Mouse (Mus musculus) neural tube, embryonic 13.5 days (tissue): ENCODE data around the gene Pou2f1. TPM values are rescaled to one million over a fixed set of nuclear protein-coding genes. Genes with fewer than 3 reads are reported as not detected.

Source experiments
- ATAC-seq: fragments of 200-750 bp; cut with Nextera tagmentation; 2 replicates; pipeline ENCODE4 v1.8.0; 2017; ENCODE audit warnings: low read depth, mild to moderate bottlenecking, moderate TSS enrichment, moderate library complexity
- H3K27ac ChIP-seq: fragments of 300-500 bp; sonication (generic); replicated peaks from 2 replicates; pipeline ENCODE4 v1.5.1; 2015; ENCODE audit warnings: moderate library complexity, mild to moderate bottlenecking, inconsistent platforms
- H3K27me3 ChIP-seq: fragments of 300-500 bp; sonication (generic); 2 replicates; pipeline ENCODE4 v1.6.1; 2015; ENCODE audit warnings: mild to moderate bottlenecking, inconsistent platforms
- H3K36me3 ChIP-seq: fragments of 300-500 bp; sonication (generic); 2 replicates; pipeline ENCODE4 v1.6.1; 2015; ENCODE audit warnings: mild to moderate bottlenecking, inconsistent platforms
- H3K4me1 ChIP-seq: fragments of 300-500 bp; sonication (generic); replicated peaks from 2 replicates; pipeline ENCODE4 v1.6.1; 2015; ENCODE audit warnings: inconsistent platforms
- H3K4me2 ChIP-seq: fragments of 300-500 bp; sonication (generic); 2 replicates; pipeline ENCODE4 v1.6.1; 2015; ENCODE audit warnings: inconsistent platforms, mild to moderate bottlenecking, moderate library complexity
- H3K4me3 ChIP-seq: fragments of 300-500 bp; sonication (generic); 2 replicates; pipeline ENCODE4 v1.5.1; 2015; ENCODE audit warnings: mild to moderate bottlenecking, inconsistent platforms
- H3K9ac ChIP-seq: fragments of 300-500 bp; sonication (generic); 2 replicates; pipeline ENCODE4 v1.6.1; 2015; ENCODE audit warnings: moderate library complexity, mild to moderate bottlenecking, inconsistent platforms
- H3K9me3 ChIP-seq: fragments of 300-500 bp; sonication (generic); 2 replicates; pipeline ENCODE4 v1.6.1; 2016; ENCODE audit warnings: inconsistent platforms
- WGBS: fragments of 180-500 bp; shearing (Covaris S2); methylation state at CpG from one replicate; pipeline ENCODE4 v1.1.7; 2015; 5-methylcytosine and 5-hydroxymethylcytosine counted together
- polyA plus RNA-seq: library from polyadenylated mRNA; unstranded; fragments of >200 nt; fragmentation: Nextera tagmentation; extraction: Ambion mirVana; gene quantifications from 2 replicates; pipeline ENCODE4 v1.2.1, GENCODE M21; 2015

The Pou2f1 gene
- polyA plus RNA-seq, 1 experiment from 2014 or later, result 15.5 TPM

- Histone ChIP-seq H3K9me3 (no peaks in the 10 kb centered on the region), H3K27me3 (peaks cover 89% of the 10 kb centered on the region), H3K4me2 (peak overlapping the region; percentile 98), H3K9ac (peak overlapping the region; percentile 71), H3K4me1 (peaks cover 32% of the 10 kb centered on the region), H3K27ac (no peak overlapping the region), H3K36me3 (no peaks in the 10 kb centered on the region), H3K4me3 (peak overlapping the region; percentile 45)
- WGBS, result 5% methylated on average over 14 of the region's 14 CpGs
- peak; percentile 15; the same call in 1 of the 2 replicates for ATAC-seq
Measured at GRCm38 (mm10) chr1:165845366-165845765, 157.1 kb downstream of the Pou2f1 start.

GRCm38 (mm10) chr1:165844956-165845355 lies 157.5 kb downstream of the Pou2f1 start:
- H3K9ac ChIP-seq, result peak overlapping the region; percentile 71
- H3K4me2 ChIP-seq, result peak overlapping the region; percentile 98
- H3K27ac ChIP-seq, result no peak overlapping the region
- ATAC-seq, result peak; percentile 37
- under 1% methylated on average over 26 of the region's 26 CpGs for WGBS
- peak overlapping the region; percentile 45 for H3K4me3 ChIP-seq
- H3K27me3 ChIP-seq, result peaks cover 89% of the 10 kb centered on the region
- H3K36me3 ChIP-seq, result no peaks in the 10 kb centered on the region
- no peaks in the 10 kb centered on the region for H3K9me3 ChIP-seq
- peaks cover 32% of the 10 kb centered on the region for H3K4me1 ChIP-seq

- H3K4me1 ChIP-seq, result peaks cover 32% of the 10 kb centered on the region
- peak; percentile 60 for ATAC-seq
- H3K9me3 ChIP-seq, result no peaks in the 10 kb centered on the region
- no peak overlapping the region for H3K27ac ChIP-seq
- peaks cover 89% of the 10 kb centered on the region for H3K27me3 ChIP-seq
- H3K4me2 ChIP-seq, result peak overlapping the region; percentile 98
- no peaks in the 10 kb centered on the region for H3K36me3 ChIP-seq
- peak overlapping the region; percentile 45 for H3K4me3 ChIP-seq
- peak overlapping the region; percentile 71 for H3K9ac ChIP-seq
- WGBS, result 3% methylated on average over 17 of the region's 20 CpGs
Measured at GRCm38 (mm10) chr1:165844466-165844951, 158.0 kb downstream of the Pou2f1 start.

GRCm38 (mm10) chr1:165843586-165843985 lies 158.9 kb downstream of the Pou2f1 start:
- no peak overlapping the region for H3K27ac ChIP-seq
- H3K4me2 ChIP-seq, result no peak overlapping the region
- no peak for ATAC-seq
- no peaks in the 10 kb centered on the region for H3K36me3 ChIP-seq
- no peaks in the 10 kb centered on the region for H3K9me3 ChIP-seq
- H3K4me3 ChIP-seq, result no peak overlapping the region
- 39% methylated on average over 3 of the region's 3 CpGs for WGBS
- no peak overlapping the region for H3K9ac ChIP-seq
- peaks cover 91% of the 10 kb centered on the region for H3K27me3 ChIP-seq
- peaks cover 32% of the 10 kb centered on the region for H3K4me1 ChIP-seq

- no peak overlapping the region for H3K4me3 ChIP-seq
- 57% methylated on average over 7 of the region's 7 CpGs for WGBS
- H3K4me1 ChIP-seq, result peaks cover 44% of the 10 kb centered on the region
- no peaks in the 10 kb centered on the region for H3K36me3 ChIP-seq
- no peak overlapping the region for H3K9ac ChIP-seq
- no peak overlapping the region for H3K4me2 ChIP-seq
- H3K27me3 ChIP-seq, result peaks cover 81% of the 10 kb centered on the region
- ATAC-seq, result no peak
- no peak overlapping the region for H3K27ac ChIP-seq
- no peaks in the 10 kb centered on the region for H3K9me3 ChIP-seq
Measured at GRCm38 (mm10) chr1:165842170-165842569, 160.3 kb downstream of the Pou2f1 start.

GRCm38 (mm10) chr1:165840548-165841230 lies 161.8 kb downstream of the Pou2f1 start:
- peaks cover 58% of the 10 kb centered on the region for H3K4me1 ChIP-seq
- 10% methylated on average over 31 of the region's 31 CpGs for WGBS
- peak overlapping the region; percentile 62 for H3K9ac ChIP-seq
- H3K4me2 ChIP-seq, result peak overlapping the region; percentile 58
- ATAC-seq, result no peak
- H3K4me3 ChIP-seq, result peak overlapping the region; percentile 29
- H3K9me3 ChIP-seq, result no peaks in the 10 kb centered on the region
- H3K27me3 ChIP-seq, result peaks cover 77% of the 10 kb centered on the region
- H3K36me3 ChIP-seq, result no peaks in the 10 kb centered on the region
- H3K27ac ChIP-seq, result no peak overlapping the region

GRCm38 (mm10) chr1:165839201-165839600 lies 163.3 kb downstream of the Pou2f1 start:
- ATAC-seq, result no peak
- 85% methylated on average over 4 of the region's 4 CpGs for WGBS
- no peak overlapping the region for H3K4me3 ChIP-seq

GRCm38 (mm10) chr1:165837546-165837945 lies 164.9 kb downstream of the Pou2f1 start:
- peaks cover 66% of the 10 kb centered on the region for H3K4me1 ChIP-seq
- H3K9ac ChIP-seq, result peak overlapping the region; percentile 36
- ATAC-seq, result no peak

More at GRCm38 (mm10) chr1:165839201-165839600, 163.3 kb downstream of the Pou2f1 start:
- Histone ChIP-seq H3K4me2 (no peak overlapping the region), H3K9ac (no peak overlapping the region), H3K27me3 (peaks cover 63% of the 10 kb centered on the region), H3K36me3 (no peaks in the 10 kb centered on the region), H3K4me1 (peaks cover 57% of the 10 kb centered on the region), H3K9me3 (no peaks in the 10 kb centered on the region), H3K27ac (no peak overlapping the region)

GRCm38 (mm10) chr1:165836461-165836860 lies 166.0 kb downstream of the Pou2f1 start:
- no peak overlapping the region for H3K4me3 ChIP-seq
- no peak overlapping the region for H3K9ac ChIP-seq
- H3K27me3 ChIP-seq, result peaks cover 43% of the 10 kb centered on the region
- H3K4me1 ChIP-seq, result peaks cover 66% of the 10 kb centered on the region
- H3K4me2 ChIP-seq, result no peak overlapping the region
- WGBS, result 16% methylated on average over 6 of the region's 6 CpGs
- no peak for ATAC-seq
- H3K27ac ChIP-seq, result peak overlapping the region; percentile 95
- no peaks in the 10 kb centered on the region for H3K9me3 ChIP-seq
- H3K36me3 ChIP-seq, result no peaks in the 10 kb centered on the region

More at GRCm38 (mm10) chr1:165837546-165837945, 164.9 kb downstream of the Pou2f1 start:
- H3K4me2 ChIP-seq, result peak overlapping the region; percentile 12; the same call in 1 of the 2 replicates
- H3K4me3 ChIP-seq, result no peak overlapping the region
- H3K9me3 ChIP-seq, result no peaks in the 10 kb centered on the region
- peaks cover 46% of the 10 kb centered on the region for H3K27me3 ChIP-seq
- no peaks in the 10 kb centered on the region for H3K36me3 ChIP-seq
- peak overlapping the region; percentile 95 for H3K27ac ChIP-seq
- 24% methylated on average over 8 of the region's 8 CpGs for WGBS

- Histone ChIP-seq H3K27ac (peak overlapping the region; percentile 95), H3K4me3 (peak overlapping the region; percentile 22), H3K27me3 (peaks cover 28% of the 10 kb centered on the region), H3K4me2 (peak overlapping the region; percentile 52), H3K36me3 (no peaks in the 10 kb centered on the region), H3K9ac (peak overlapping the region; percentile 53; the same call in 1 of the 2 replicates), H3K4me1 (peaks cover 57% of the 10 kb centered on the region), H3K9me3 (no peaks in the 10 kb centered on the region)
- WGBS, result 8% methylated on average over 12 of the region's 12 CpGs
- ATAC-seq, result peak; percentile 1; the same call in 1 of the 2 replicates
Measured at GRCm38 (mm10) chr1:165834633-165834975, 167.9 kb downstream of the Pou2f1 start.

GRCm38 (mm10) chr1:165833910-165834632 lies 168.4 kb downstream of the Pou2f1 start:
- 11% methylated on average over 17 of the region's 17 CpGs for WGBS
- Histone ChIP-seq H3K36me3 (no peaks in the 10 kb centered on the region), H3K27me3 (peaks cover 23% of the 10 kb centered on the region), H3K4me2 (peak overlapping the region; percentile 52), H3K27ac (peak overlapping the region; percentile 95), H3K9me3 (no peaks in the 10 kb centered on the region), H3K4me3 (peak overlapping the region; percentile 22), H3K4me1 (peaks cover 57% of the 10 kb centered on the region), H3K9ac (peak overlapping the region; percentile 53; the same call in 1 of the 2 replicates)
- peak; percentile 87 for ATAC-seq

- H3K9me3 ChIP-seq, result no peaks in the 10 kb centered on the region
- no peaks in the 10 kb centered on the region for H3K36me3 ChIP-seq
- H3K27ac ChIP-seq, result peak overlapping the region; percentile 95
- 0 out of 2 replicates have a peak overlapping the region, but pooled peaks have one; percentile 11 for H3K4me2 ChIP-seq
- H3K9ac ChIP-seq, result no peak overlapping the region
- peaks cover 56% of the 10 kb centered on the region for H3K4me1 ChIP-seq
- WGBS, result 14% methylated on average over 4 of the region's 4 CpGs
- H3K4me3 ChIP-seq, result no peak overlapping the region
- ATAC-seq, result peak; percentile 59
- peaks cover 26% of the 10 kb centered on the region for H3K27me3 ChIP-seq
Measured at GRCm38 (mm10) chr1:165833244-165833643, 169.2 kb downstream of the Pou2f1 start.
